Mouse (Mus musculus) heart, postnatal 0 days (tissue): ENCODE data around the gene Asxl2.

Source experiments
- CTCF ChIP-seq: IDR thresholded peaks from 2 replicates; pipeline ENCODE4 v1.5.1; 2016; ENCODE audit warnings: antibody characterized with exemption, control low read depth, low read depth
- EP300 ChIP-seq: IDR thresholded peaks from 2 replicates; pipeline ENCODE4 v1.6.1; 2016; ENCODE audit warnings: antibody characterized with exemption, low read depth

DNA sequence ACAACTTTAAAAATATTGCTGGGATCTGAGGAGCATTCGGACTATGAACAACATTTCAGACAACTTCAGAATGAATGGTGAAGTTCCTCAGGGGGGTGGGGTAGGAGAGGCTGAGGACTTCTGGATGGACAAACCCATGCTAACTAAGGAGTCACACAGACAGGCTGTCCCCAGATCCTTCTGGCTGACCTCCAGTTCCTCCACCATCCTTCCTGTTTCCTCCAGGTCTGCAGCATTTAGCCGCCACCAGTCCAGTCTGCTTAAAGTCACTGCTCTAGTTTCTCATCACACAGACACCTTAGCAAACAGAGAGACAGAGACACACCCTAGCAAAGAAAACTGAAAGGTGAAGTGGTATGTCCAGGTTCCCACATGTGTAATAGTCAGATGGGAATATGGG lies 2.5 kb upstream of the Asxl2 start:
- TF ChIP-seq CTCF (no peak), EP300 (no peak)
